Mouse (Mus musculus) layer of hippocampus, postnatal 10 days (tissue): ENCODE data around the gene Rhoh. TPM values are rescaled to one million over a fixed set of nuclear protein-coding genes. Genes with fewer than 3 reads are reported as not detected.

Experiments used
- DNase-seq, 2 experiments: peaks; one replicate each; pipeline ENCODE4 v3.0.0; 2021; ENCODE audit warnings: low spot score in 2 of 2
- total RNA-seq, 2 experiments: library from RNA; stranded (reverse); gene quantifications; 2 replicates each; pipeline ENCODE4 v1.2.3; 2021

The Rhoh gene
- total RNA-seq, 2 experiments from 2014 or later: 1.1 to 1.2 TPM

GRCm38 (mm10) chr5:65891251-65891826 lies 30.3 kb downstream of the Rhoh start:
- DNase-seq: no peak

- no peak for DNase-seq
Measured at GRCm38 (mm10) chr5:65895121-65895692, 34.2 kb downstream of the Rhoh start.

DNA sequence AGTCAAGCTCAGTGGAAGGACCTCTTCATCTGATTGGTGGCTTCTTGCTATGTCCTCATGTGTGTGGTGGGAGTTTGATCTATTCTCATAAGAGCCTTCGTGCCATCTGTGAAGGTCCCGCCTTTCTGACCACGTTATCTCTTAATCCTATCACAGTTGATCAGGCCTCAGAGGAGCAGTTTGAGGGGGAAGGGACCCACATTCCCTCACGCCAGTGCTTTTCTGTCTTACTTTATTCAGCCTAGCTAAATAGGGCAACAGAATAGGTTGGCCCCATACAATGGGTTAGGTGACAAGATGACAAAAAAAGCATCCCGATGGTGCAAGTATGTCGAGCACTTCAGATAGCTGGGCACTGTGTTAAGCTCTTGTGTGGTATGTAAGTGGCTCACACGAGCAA lies 34.8 kb downstream of the Rhoh start:
- no peak for DNase-seq

GRCm38 (mm10) chr5:65897731-65898130 lies 36.7 kb downstream of the Rhoh start:
- DNase-seq: no peak

DNA sequence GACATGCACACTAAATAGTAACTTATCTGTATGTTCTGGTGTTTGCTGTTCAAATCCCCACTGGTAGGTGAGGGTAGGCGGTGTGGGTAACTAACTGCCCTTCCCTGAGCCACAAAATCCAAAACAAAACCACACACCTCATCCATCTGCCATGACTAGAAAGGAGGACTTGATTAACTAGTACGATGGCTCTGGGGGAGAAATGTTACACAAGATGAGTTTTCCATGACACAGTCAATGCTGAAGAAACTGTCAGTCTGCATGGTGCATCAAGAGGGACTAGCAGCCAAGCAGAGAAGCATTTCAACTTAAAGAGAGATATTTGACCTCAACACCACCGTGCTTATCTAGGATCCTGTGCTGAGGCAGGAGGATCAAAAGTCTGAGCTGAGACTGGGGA lies 37.7 kb downstream of the Rhoh start:
- DNase-seq: no peak

- no peak for DNase-seq
Measured at GRCm38 (mm10) chr5:65900113-65900512, 39.1 kb downstream of the Rhoh start.

- DNase-seq: peak in 1 of 2 experiments; percentile 19
Measured at GRCm38 (mm10) chr5:65900862-65901265, 39.9 kb downstream of the Rhoh start.

DNA sequence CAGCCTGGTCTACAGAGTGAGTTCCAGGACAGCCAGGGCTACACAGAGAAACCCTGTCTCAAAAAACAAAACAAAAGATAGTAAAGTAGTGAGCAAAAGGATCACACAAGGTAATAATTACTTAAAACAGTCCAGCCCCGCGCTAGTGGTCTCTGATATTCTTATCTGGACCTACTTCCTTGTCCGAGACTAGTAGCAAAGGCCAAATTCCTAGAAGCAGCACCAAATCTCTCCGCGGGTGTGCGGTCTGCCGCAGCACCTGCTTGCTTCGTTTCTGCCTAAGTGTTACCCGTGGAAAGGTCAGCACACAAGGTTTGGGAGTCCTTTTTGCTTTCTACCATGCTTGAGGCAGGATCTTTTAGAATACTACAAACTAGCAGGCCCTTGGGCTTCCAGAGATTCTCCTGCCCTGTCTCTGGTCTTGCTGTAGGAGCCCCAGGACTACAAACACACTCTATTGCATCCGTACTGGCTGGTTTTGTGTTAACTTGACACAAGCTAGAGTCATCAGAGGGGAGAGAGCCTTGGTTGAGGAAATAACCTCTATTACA lies 40.9 kb downstream of the Rhoh start:
- DNase-seq: no peak

- no peak for DNase-seq
Measured at GRCm38 (mm10) chr5:65902811-65903210, 41.8 kb downstream of the Rhoh start.

- no peak for DNase-seq
Measured at GRCm38 (mm10) chr5:65904476-65904875, 43.5 kb downstream of the Rhoh start.

DNA sequence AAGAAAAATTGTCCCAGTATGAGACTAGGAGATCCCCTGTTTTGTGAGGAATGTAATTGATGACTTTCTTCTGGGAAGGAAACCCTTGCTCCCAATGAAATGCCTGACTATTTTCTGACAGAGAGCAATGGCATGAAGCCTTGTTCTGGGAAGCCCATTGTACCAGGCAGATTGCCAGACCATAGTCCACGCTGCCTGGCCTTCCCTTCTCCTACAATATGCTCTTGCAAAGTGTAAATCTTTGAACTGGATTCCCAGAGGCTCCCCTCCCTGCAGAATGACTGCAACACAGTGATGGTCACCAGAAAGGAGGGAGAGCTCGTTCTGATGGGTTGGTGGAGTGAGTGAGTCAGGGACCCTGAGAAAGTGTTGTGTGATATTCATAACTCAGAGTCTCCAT lies 47.7 kb downstream of the Rhoh start:
- no peak for DNase-seq

DNA sequence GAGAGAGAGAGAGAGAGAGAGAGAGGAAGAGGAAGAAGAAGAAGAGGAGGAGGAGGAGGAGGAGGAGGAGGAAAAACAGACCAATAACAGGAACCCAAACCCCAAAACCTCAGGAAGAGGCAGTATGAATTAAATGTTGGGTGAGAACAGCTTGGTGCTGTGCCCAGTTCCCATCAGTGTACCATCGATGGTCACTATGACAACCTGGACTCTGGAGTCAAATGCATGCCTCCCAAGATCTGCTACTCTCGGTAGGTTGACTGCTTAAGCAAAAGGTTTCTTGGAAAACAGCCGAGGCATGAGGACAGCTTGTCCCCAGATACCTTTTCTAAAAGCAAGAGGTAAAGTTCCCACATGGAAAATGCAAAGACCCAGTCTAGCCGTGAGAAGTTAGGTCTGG lies 48.3 kb downstream of the Rhoh start:
- DNase-seq: no peak

DNA sequence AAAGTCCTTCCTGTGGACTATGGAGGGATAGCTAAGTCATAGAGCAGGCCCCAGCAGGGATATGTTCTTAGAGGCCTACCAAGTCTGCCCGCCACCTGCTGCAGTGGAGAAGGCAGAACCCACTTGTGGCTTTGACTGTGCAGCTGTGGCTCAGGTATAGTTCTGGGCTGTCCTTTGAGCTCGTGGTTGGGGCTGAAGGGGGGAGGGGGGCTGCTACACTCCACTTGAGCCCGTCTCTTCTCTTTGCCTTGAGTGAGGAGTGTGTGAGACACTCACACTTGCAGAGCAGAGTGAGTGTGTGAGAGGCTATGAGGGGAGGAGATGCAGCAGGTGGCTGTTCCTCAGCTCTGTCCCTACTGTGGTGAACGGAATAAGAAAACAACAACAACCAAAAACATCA lies 49.4 kb downstream of the Rhoh start:
- no peak for DNase-seq

DNA sequence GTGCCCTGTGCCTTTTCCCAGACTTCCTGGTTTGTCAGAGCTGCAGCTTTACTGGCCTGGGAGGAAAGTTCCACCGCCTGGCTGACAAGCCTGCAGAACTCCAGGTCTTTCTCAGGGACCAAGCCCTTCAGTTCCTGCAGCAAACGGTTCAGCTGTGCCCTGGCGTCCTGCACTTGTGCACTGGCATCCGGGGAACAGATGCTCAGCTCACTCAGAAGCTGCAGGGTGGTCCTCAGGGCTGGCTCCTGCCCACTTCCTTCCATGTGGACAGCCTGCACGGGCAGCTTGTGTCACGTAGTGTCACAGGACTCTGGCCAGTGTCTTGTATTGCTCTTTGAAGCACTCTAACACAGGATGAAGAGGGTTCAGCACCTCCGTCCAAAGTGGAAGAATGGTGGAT lies 50.7 kb downstream of the Rhoh start:
- DNase-seq: no peak

DNA sequence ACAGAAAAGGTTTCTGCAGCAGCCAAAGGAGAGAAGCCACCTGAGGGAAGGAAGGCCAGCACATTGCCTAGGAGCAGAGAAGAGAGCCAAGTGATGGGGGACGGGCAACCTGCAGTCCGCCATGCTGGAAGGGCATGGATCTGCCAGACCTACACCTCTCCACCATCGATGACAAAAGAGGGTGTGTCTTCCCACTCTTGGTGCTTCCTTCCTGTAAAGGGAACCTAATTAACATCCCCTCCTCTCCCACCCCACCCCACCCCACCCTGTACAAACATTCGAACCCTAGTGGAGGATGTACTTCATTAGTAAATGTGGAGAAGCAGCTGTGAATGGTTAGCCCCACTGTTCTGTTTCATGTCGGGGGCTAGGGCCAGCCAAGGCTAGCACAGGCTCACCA lies 51.2 kb downstream of the Rhoh start:
- no peak for DNase-seq

DNA sequence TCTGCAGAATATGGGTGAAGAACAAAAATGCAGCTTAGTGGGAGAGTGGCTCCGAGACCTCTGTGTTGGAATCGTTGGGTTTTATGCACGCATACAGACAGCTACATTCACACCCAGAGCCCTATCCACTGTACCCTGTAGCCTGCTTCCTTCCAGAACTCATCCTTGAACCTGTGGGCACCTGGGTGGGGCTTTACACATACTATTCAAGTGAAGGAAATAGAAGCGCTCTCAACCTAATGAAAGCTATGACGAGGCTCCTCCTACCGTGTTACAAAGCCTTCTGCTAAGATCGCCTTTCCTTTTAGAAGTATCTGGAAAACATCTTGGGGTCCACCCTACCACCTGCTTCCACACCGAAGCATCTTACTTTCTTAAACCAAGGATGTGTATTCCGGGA lies 52.1 kb downstream of the Rhoh start:
- no peak for DNase-seq

DNA sequence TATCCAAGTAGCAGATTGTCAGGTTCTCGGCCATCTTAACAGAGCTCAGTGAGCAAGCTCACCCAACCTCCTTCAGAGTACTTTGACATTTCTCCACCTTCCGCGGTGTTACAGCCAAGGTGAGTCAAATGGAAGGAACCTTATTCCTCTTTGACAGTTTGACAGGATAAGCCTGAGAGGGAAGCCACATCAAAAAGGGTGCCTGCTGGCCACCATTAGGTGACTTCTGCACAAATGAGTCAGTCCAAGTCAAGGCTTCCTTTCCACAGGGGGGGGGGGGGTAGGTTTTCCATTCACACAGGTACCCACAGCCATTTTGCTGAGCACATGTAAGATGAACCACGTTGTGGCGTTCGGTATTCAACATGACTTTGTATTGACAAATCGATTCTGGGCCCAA lies 53.3 kb downstream of the Rhoh start:
- DNase-seq: no peak

- DNase-seq: no peak
Measured at GRCm38 (mm10) chr5:65916930-65917329, 55.9 kb downstream of the Rhoh start.

- no peak for DNase-seq
Measured at GRCm38 (mm10) chr5:65918601-65919000, 57.6 kb downstream of the Rhoh start.

- DNase-seq: no peak
Measured at GRCm38 (mm10) chr5:65919326-65919725, 58.3 kb downstream of the Rhoh start.

DNA sequence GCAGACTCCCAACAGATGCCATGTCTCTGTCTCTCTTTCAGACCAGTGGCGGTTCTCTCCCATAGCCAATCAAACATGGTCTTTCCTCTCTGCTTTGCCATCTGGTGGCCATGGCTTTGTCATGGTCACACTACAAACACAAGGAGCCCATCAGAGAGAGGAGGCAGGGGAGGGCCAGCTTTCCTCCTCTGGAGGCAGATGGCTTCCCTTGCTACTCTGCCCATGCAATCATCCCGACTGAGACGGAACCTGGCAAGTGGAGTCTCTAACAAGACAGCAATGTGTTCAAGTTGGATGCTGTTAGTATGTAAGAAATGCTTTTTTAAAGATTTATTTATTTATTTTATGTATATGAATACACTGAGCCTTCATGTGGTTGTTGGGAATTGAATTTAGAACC lies 58.9 kb downstream of the Rhoh start:
- DNase-seq: no peak

DNA sequence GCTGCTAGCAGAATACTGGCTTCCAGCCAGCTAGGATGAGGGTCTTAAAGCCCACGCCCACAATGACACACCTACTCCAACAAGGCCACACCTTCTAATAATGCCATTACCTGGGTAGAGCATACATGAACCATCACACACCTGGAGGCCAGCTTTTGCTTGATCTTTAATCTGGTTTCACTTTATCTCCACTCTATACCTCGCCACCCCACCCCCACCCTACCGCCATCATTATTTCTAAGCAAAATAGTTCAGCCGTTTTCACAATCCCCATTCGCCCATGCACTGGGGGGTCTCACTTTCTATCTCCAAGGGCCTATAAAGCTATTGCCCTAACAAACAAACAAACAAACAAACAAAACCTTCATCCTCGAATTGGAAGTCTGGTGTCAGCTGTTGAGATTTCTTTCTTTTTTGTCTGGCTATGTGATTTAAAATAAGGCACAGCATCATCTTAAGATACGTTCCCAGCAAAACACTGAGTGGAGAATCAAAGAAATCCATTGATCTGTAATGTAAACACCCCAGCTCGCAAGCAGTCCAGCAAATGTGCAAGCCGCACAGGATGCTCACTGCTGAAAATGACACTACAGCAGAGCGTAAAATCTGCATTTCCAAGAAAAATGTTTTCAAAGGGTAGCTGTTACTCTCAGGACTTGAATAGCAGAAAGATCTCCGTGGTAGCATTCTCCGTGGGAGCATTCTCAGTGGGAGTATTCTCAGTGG lies 59.9 kb downstream of the Rhoh start:
- DNase-seq: no peak
